Mouse (Mus musculus) forebrain, embryonic 14.5 days (tissue): ENCODE results near the gene Sh2d5. TPM values are rescaled to one million over a fixed set of nuclear protein-coding genes. Genes with fewer than 3 reads are reported as not detected.

Experiments used
- ATAC-seq: fragments of 200-750 bp; cut with Nextera tagmentation; 2 replicates; pipeline ENCODE4 v1.8.0; 2017; ENCODE audit warnings: mild to moderate bottlenecking, moderate library complexity
- DNase-seq: peaks from one replicate; pipeline ENCODE4 v3.0.0-alpha.2; 2015; ENCODE audit warnings: low spot score
- H3K27ac ChIP-seq: fragments of 300-500 bp; sonication (generic); 2 replicates; pipeline ENCODE4 v1.5.1; 2014; ENCODE audit warnings: low read depth, mild to moderate bottlenecking, control low read depth, low read length, moderate library complexity
- H3K27me3 ChIP-seq: fragments of 300-500 bp; sonication (generic); replicated peaks from 2 replicates; pipeline ENCODE4 v1.6.1; 2014; ENCODE audit warnings: low read length, control low read depth, mixed read lengths; ENCODE audit not compliant: control insufficient read depth, insufficient read depth
- H3K36me3 ChIP-seq: fragments of 300-500 bp; sonication (generic); 2 replicates; pipeline ENCODE4 v1.6.1; 2014; ENCODE audit warnings: low read length, control low read depth; ENCODE audit not compliant: control insufficient read depth, insufficient read depth
- H3K4me1 ChIP-seq: fragments of 300-500 bp; sonication (generic); 2 replicates; pipeline ENCODE4 v1.6.1; 2014; ENCODE audit warnings: antibody characterized with exemption, low read length, control low read depth; ENCODE audit not compliant: control insufficient read depth, insufficient read depth
- H3K4me2 ChIP-seq: fragments of 300-500 bp; sonication (generic); 2 replicates; pipeline ENCODE4 v1.6.1; 2014; ENCODE audit warnings: mild to moderate bottlenecking, control low read depth, low read length
- H3K4me3 ChIP-seq: fragments of 300-500 bp; sonication (generic); 2 replicates; pipeline ENCODE4 v1.5.1; 2014; ENCODE audit warnings: low read depth, low read length, control low read depth
- H3K9ac ChIP-seq: fragments of 300-500 bp; sonication (generic); 2 replicates; pipeline ENCODE4 v1.6.1; 2014; ENCODE audit warnings: mild to moderate bottlenecking, low read length, control low read depth, moderate library complexity
- H3K9me3 ChIP-seq: fragments of 300-500 bp; sonication (generic); replicated peaks from 2 replicates; pipeline ENCODE4 v1.6.1; 2016; ENCODE audit warnings: low read length, control low read depth, mixed read lengths; ENCODE audit not compliant: control insufficient read depth
- WGBS: fragments of 180-500 bp; shearing (Covaris S2); extraction: QIAGEN DNeasy Blood & Tissue Kit; methylation state at CpG from one replicate; pipeline ENCODE4 v1.1.7; 2014; 5-methylcytosine and 5-hydroxymethylcytosine counted together
- polyA plus RNA-seq: library from polyadenylated mRNA; unstranded; fragments of >200 nt; fragmentation: Nextera tagmentation; extraction: Ambion mirVana; gene quantifications from 2 replicates; pipeline ENCODE4 v1.2.1, GENCODE M21; 2014

The Sh2d5 gene
- polyA plus RNA-seq, 1 experiment from 2014 or later, result 4.0 TPM

GRCm38 (mm10) chr4:138251819-138252218 lies 1.6 kb downstream of the Sh2d5 start:
- Histone ChIP-seq H3K36me3 (peaks cover 12% of the 10 kb centered on the region), H3K4me2 (peak overlapping the region; percentile 97), H3K27ac (no peak overlapping the region), H3K27me3 (peaks cover 23% of the 10 kb centered on the region; the same call in 1 of the 2 replicates), H3K9ac (peak overlapping the region; percentile 56), H3K4me3 (peak overlapping the region; percentile 49), H3K4me1 (peaks cover 9% of the 10 kb centered on the region; the same call in 1 of the 2 replicates), H3K9me3 (no peaks in the 10 kb centered on the region)
- ATAC-seq, result peak; percentile 30; the same call in 1 of the 2 replicates
- WGBS, result under 1% methylated on average over 14 of the region's 14 CpGs
- DNase-seq, result peak; percentile 53

GRCm38 (mm10) chr4:138252231-138252630 lies 2.0 kb downstream of the Sh2d5 start:
- peaks cover 8% of the 10 kb centered on the region for H3K36me3 ChIP-seq
- DNase-seq (no peak), ATAC-seq (no peak)
- H3K27ac ChIP-seq, result no peak overlapping the region
- peak overlapping the region; percentile 49 for H3K4me3 ChIP-seq
- peak overlapping the region; percentile 97 for H3K4me2 ChIP-seq
- peaks cover 23% of the 10 kb centered on the region; the same call in 1 of the 2 replicates for H3K27me3 ChIP-seq
- peak overlapping the region; percentile 56 for H3K9ac ChIP-seq
- no peaks in the 10 kb centered on the region for H3K9me3 ChIP-seq
- H3K4me1 ChIP-seq, result peaks cover 9% of the 10 kb centered on the region; the same call in 1 of the 2 replicates
- 17% methylated on average over 5 of the region's 5 CpGs for WGBS

GRCm38 (mm10) chr4:138257116-138257687 lies 7.0 kb downstream of the Sh2d5 start:
- Histone ChIP-seq H3K4me1 (peaks cover under 1% of the 10 kb centered on the region; the same call in 1 of the 2 replicates), H3K4me3 (no peak overlapping the region), H3K9me3 (no peaks in the 10 kb centered on the region), H3K27me3 (peaks cover 12% of the 10 kb centered on the region; the same call in 1 of the 2 replicates), H3K27ac (no peak overlapping the region), H3K9ac (no peak overlapping the region), H3K36me3 (no peaks in the 10 kb centered on the region), H3K4me2 (no peak overlapping the region)
- DNase-seq (no peak), ATAC-seq (no peak)
- 83% methylated on average over 22 of the region's 22 CpGs for WGBS

GRCm38 (mm10) chr4:138258663-138259062 lies 8.5 kb downstream of the Sh2d5 start:
- Histone ChIP-seq H3K36me3 (no peaks in the 10 kb centered on the region), H3K4me2 (no peak overlapping the region), H3K4me1 (peaks cover 4% of the 10 kb centered on the region; the same call in 1 of the 2 replicates), H3K4me3 (no peak overlapping the region), H3K27ac (no peak overlapping the region), H3K9ac (no peak overlapping the region), H3K27me3 (no peaks in the 10 kb centered on the region; the same call in 1 of the 2 replicates), H3K9me3 (no peaks in the 10 kb centered on the region)
- 78% methylated on average over 7 of the region's 7 CpGs for WGBS
- ATAC-seq, result no peak
- no peak for DNase-seq

- Histone ChIP-seq H3K36me3 (no peaks in the 10 kb centered on the region), H3K27me3 (no peaks in the 10 kb centered on the region), H3K4me2 (no peak overlapping the region), H3K4me1 (peaks cover 4% of the 10 kb centered on the region; the same call in 1 of the 2 replicates), H3K9ac (no peak overlapping the region), H3K27ac (no peak overlapping the region), H3K9me3 (no peaks in the 10 kb centered on the region), H3K4me3 (no peak overlapping the region)
- ATAC-seq (no peak), DNase-seq (no peak)
- 88% methylated on average over 5 of the region's 5 CpGs for WGBS
Observed at GRCm38 (mm10) chr4:138259482-138259881, 9.3 kb downstream of the Sh2d5 start.

GRCm38 (mm10) chr4:138261843-138262681 lies 11.9 kb downstream of the Sh2d5 start:
- Histone ChIP-seq H3K27ac (no peak overlapping the region), H3K4me3 (peak overlapping the region; percentile 59), H3K9ac (peak overlapping the region; percentile 47), H3K9me3 (no peaks in the 10 kb centered on the region), H3K4me1 (peaks cover 4% of the 10 kb centered on the region; the same call in 1 of the 2 replicates), H3K27me3 (no peaks in the 10 kb centered on the region), H3K4me2 (peak overlapping the region; percentile 79), H3K36me3 (no peaks in the 10 kb centered on the region)
- WGBS, result 0% methylated on average over 68 of the region's 78 CpGs
- peak; percentile 82 for DNase-seq
- ATAC-seq, result peak; percentile 93

- H3K4me3 ChIP-seq, result no peak overlapping the region
- no peaks in the 10 kb centered on the region for H3K27me3 ChIP-seq
- H3K27ac ChIP-seq, result no peak overlapping the region
- no peaks in the 10 kb centered on the region for H3K36me3 ChIP-seq
- H3K4me1 ChIP-seq, result peaks cover 3% of the 10 kb centered on the region; the same call in 1 of the 2 replicates
- DNase-seq (no peak), ATAC-seq (no peak)
- WGBS, result 93% methylated on average over 10 of the region's 10 CpGs
- no peak overlapping the region for H3K9ac ChIP-seq
- H3K4me2 ChIP-seq, result no peak overlapping the region
- H3K9me3 ChIP-seq, result no peaks in the 10 kb centered on the region
Observed at GRCm38 (mm10) chr4:138267869-138268268, 17.7 kb downstream of the Sh2d5 start.

- Histone ChIP-seq H3K27ac (no peak overlapping the region), H3K27me3 (no peaks in the 10 kb centered on the region), H3K4me2 (no peak overlapping the region), H3K9me3 (no peaks in the 10 kb centered on the region), H3K9ac (no peak overlapping the region), H3K4me3 (no peak overlapping the region), H3K36me3 (no peaks in the 10 kb centered on the region), H3K4me1 (0 out of 2 replicates have a peak, but pooled peaks cover 3% of the 10 kb centered on the region)
- WGBS, result 67% methylated on average over 14 of the region's 14 CpGs
- no peak for ATAC-seq
- DNase-seq, result peak; percentile 59
Observed at GRCm38 (mm10) chr4:138272011-138272997, 22.1 kb downstream of the Sh2d5 start.
